Mouse (Mus musculus) liver, adult 2 months (tissue): ENCODE measurements around the gene Lrp5. TPM values are rescaled to one million over a fixed set of nuclear protein-coding genes. Genes with fewer than 3 reads are reported as not detected.
A peak's percentile ranks its signal among the peaks of the same experiment; 100 is the strongest.

Experiments
- DNase-seq: peaks from one replicate; pipeline ENCODE4 v3.0.0-alpha.2; 2011; ENCODE audit warnings: low read depth, low spot score; ENCODE audit errors: extremely low read depth
- H3K27ac ChIP-seq: fragments of 200-500 bp; replicated peaks from 2 replicates; pipeline ENCODE4 v1.5.1; 2012; ENCODE audit warnings: low read depth, mild to moderate bottlenecking, control low read depth, inconsistent platforms, low read length; ENCODE audit not compliant: insufficient read depth
- H3K27me3 ChIP-seq: fragments of 200-500 bp; 2 replicates; pipeline ENCODE4 v1.6.1; 2012; ENCODE audit warnings: mild to moderate bottlenecking, moderate library complexity, low read length, inconsistent platforms; ENCODE audit not compliant: control insufficient read depth, insufficient read depth
- H3K36me3 ChIP-seq: fragments of 200-500 bp; 2 replicates; pipeline ENCODE4 v1.6.1; 2012; ENCODE audit warnings: low read length, inconsistent platforms; ENCODE audit not compliant: control insufficient read depth, insufficient read depth
- H3K4me1 ChIP-seq: fragments of 200-500 bp; 2 replicates; pipeline ENCODE4 v1.6.1; 2011; ENCODE audit warnings: low read length; ENCODE audit not compliant: control insufficient read depth, insufficient read depth
- H3K4me3 ChIP-seq: fragments of 200-500 bp; 2 replicates; pipeline ENCODE4 v1.5.1; 2011; ENCODE audit warnings: low read depth, mild to moderate bottlenecking, control low read depth, low read length, moderate library complexity; ENCODE audit not compliant: insufficient read depth
- H3K79me2 ChIP-seq: fragments of 200-500 bp; 2 replicates; pipeline ENCODE4 v1.6.1; 2012; ENCODE audit warnings: inconsistent platforms, mild to moderate bottlenecking, low read length, moderate library complexity; ENCODE audit not compliant: control insufficient read depth, insufficient read depth
- H3K9ac ChIP-seq: fragments of 200-500 bp; 2 replicates; pipeline ENCODE4 v1.6.1; 2012; ENCODE audit warnings: low read depth, mild to moderate bottlenecking, control low read depth, inconsistent platforms, low read length
- CTCF ChIP-seq: fragments of 200-500 bp; IDR thresholded peaks from 2 replicates; pipeline ENCODE4 v1.5.1; 2011; ENCODE audit warnings: low read depth, low read length, control low read depth
- POLR2A ChIP-seq: fragments of 200-500 bp; IDR thresholded peaks from 2 replicates; pipeline ENCODE4 v1.6.1; 2011; ENCODE audit warnings: low read length, control low read depth; ENCODE audit not compliant: insufficient read depth; ENCODE audit errors: extremely low read depth
- WGBS: fragments of 180-500 bp; shearing (Covaris S2); methylation state at CpG from one replicate; pipeline ENCODE4 v1.1.7; 2018; 5-methylcytosine and 5-hydroxymethylcytosine counted together
- polyA plus RNA-seq: library from polyadenylated mRNA; depleted of rRNA; stranded (reverse); fragments of >200 nt; gene quantifications from 2 replicates; pipeline ENCODE4 v1.2.3, GENCODE M21; 2012
- total RNA-seq: library from RNA; depleted of rRNA; stranded (reverse); fragments of >200 nt; gene quantifications from 2 replicates; pipeline ENCODE4 v1.2.3, GENCODE M21; 2014

Gene Lrp5
- total and polyA plus RNA-seq, 2 experiments, result 14.1 to 32.6 TPM

DNA sequence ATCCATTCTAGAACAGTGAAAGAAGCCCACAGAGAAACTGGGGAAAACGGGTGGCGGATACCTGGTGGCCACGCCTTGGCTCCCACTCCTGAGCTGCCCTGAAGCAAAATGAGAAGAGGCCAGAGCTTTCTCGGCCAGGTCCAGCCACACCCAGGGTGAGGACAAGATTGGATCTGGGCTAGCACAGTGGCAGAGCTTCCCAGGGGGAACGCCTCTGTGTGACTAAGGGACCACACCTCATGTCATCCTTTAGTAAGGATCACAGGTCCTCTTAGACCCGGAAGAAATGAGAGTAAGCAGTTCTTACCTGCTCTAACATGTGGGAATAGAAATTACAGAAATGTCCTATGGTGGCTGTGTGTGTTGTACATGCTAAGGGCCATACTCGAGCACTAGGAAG, 61.3 kb downstream of the Lrp5 start:
- DNase-seq, result no peak
- no peaks in the 10 kb centered on the region for H3K27me3 ChIP-seq
- H3K27ac ChIP-seq, result no peak overlapping the region
- TF ChIP-seq CTCF, result no peak
- TF ChIP-seq POLR2A, result no peak
- no peak overlapping the region for H3K9ac ChIP-seq
- WGBS, result 90% methylated on average over 7 of the region's 7 CpGs
- no peaks in the 10 kb centered on the region for H3K4me1 ChIP-seq
- no peak overlapping the region for H3K4me3 ChIP-seq
- H3K36me3 ChIP-seq, result peaks cover 28% of the 10 kb centered on the region
- H3K79me2 ChIP-seq, result peaks cover 3% of the 10 kb centered on the region; the same call in 1 of the 2 replicates

DNA sequence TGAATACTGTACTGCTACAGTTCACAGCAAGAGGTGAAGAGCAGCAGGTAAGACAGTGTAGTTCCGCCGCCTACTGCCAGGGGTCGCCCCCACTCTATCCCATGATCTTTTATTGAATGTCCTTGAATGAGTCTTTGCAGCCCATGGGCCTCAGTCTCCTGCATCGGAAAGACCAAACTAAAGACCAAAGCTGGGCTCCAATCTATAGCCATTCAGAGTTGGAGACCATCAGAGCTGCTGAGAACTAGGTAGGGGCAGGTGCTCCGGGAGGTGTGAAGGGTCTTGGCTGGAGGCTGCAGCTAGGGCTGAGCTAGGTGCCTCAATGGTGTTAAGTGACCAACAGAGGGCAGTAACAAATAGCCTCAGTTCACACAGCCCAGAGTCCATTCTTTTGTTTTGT, 62.5 kb downstream of the Lrp5 start:
- Histone ChIP-seq H3K27me3 (no peaks in the 10 kb centered on the region), H3K36me3 (peaks cover 34% of the 10 kb centered on the region), H3K9ac (no peak overlapping the region), H3K79me2 (peaks cover 3% of the 10 kb centered on the region; the same call in 1 of the 2 replicates), H3K4me3 (no peak overlapping the region), H3K27ac (no peak overlapping the region), H3K4me1 (no peaks in the 10 kb centered on the region)
- peak; percentile 34 for DNase-seq
- TF ChIP-seq POLR2A (0 out of 2 replicates have a peak, but pooled peaks have one; percentile 8), CTCF (peak; percentile 86)
- WGBS, result 60% methylated on average over 5 of the region's 5 CpGs

DNA sequence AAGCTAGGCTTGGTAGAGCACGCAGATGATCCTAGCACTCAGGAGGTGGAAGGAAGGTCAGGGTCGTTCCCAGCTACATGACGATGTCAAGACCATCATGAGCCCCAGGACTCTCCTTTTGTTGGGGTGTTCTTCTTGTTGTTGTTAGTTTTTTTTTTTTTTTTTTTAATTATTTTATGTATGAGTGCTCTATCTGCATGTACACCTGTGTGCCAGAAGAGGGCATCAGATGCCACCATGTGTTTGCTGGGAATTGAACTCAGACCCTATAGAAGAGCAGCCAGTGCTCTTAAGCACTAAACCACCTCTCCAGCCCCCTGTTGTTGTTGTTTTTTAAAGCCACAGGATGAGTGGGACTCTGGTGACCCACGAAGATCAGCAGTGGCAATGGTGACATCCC, 63.1 kb downstream of the Lrp5 start:
- WGBS, result 85% methylated on average over 4 of the region's 4 CpGs
- no peak overlapping the region for H3K4me3 ChIP-seq

DNA sequence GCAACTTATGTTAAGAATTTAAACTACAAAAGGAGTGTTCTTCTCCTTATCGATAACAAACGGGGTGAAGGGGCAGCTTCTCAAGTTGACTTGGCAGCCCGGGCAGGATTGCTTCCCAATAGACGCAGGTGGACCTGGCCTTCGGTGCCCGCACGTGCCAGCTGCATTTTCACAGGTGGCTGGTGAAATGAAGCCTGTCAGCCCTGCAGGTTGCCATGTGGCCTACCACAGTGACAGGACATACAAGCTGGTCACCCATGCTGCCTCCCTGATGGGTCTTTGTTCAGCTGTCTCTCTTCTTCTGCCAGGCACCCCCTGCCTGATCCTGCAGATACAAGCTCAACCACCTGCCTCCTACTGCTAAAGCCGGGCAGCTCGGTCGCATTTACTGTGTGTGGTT, 65.5 kb downstream of the Lrp5 start:
- 96% methylated on average over 10 of the region's 10 CpGs for WGBS
- Histone ChIP-seq H3K79me2 (peaks cover 3% of the 10 kb centered on the region; the same call in 1 of the 2 replicates), H3K36me3 (peaks cover 36% of the 10 kb centered on the region)

More for the DNA sequence above, 63.1 kb downstream of the Lrp5 start:
- Histone ChIP-seq H3K4me1 (no peaks in the 10 kb centered on the region), H3K36me3 (peaks cover 37% of the 10 kb centered on the region), H3K27ac (no peak overlapping the region), H3K9ac (no peak overlapping the region), H3K79me2 (peaks cover 3% of the 10 kb centered on the region; the same call in 1 of the 2 replicates), H3K27me3 (no peaks in the 10 kb centered on the region)
- TF ChIP-seq CTCF, result peak; percentile 23
- no peak for TF ChIP-seq POLR2A
- no peak for DNase-seq

DNA sequence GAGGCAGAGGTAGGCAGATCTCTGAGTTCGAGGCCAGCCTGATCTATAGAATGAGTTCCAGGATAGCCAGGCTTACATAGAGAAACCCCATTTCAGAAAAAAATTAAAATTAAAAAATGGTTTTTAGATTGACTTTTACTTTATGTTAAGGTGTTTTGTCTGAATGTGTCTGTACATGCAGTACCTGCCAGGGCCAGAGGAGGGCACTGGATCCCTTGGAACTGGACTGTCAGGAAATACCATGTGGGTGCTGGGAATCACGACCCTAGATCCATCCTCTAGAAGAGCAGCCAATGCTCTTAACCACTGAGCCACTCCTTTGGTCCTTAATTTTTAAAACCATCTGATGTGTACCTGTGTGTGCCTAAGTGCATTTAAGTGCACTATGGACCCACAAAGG, 67.0 kb downstream of the Lrp5 start:
- 93% methylated on average over 2 of the region's 2 CpGs for WGBS
- Histone ChIP-seq H3K27ac (no peak overlapping the region), H3K4me3 (no peak overlapping the region), H3K27me3 (no peaks in the 10 kb centered on the region), H3K4me1 (no peaks in the 10 kb centered on the region), H3K36me3 (peaks cover 40% of the 10 kb centered on the region), H3K79me2 (peaks cover 3% of the 10 kb centered on the region; the same call in 1 of the 2 replicates), H3K9ac (no peak overlapping the region)
- TF ChIP-seq POLR2A (no peak), CTCF (peak; percentile 64; the same call in 1 of the 2 replicates)
- DNase-seq, result no peak

More for the DNA sequence above, 65.5 kb downstream of the Lrp5 start:
- Histone ChIP-seq H3K27ac (no peak overlapping the region), H3K4me1 (no peaks in the 10 kb centered on the region), H3K27me3 (no peaks in the 10 kb centered on the region), H3K9ac (no peak overlapping the region), H3K4me3 (no peak overlapping the region)
- no peak for TF ChIP-seq POLR2A
- no peak for TF ChIP-seq CTCF
- DNase-seq, result no peak

DNA sequence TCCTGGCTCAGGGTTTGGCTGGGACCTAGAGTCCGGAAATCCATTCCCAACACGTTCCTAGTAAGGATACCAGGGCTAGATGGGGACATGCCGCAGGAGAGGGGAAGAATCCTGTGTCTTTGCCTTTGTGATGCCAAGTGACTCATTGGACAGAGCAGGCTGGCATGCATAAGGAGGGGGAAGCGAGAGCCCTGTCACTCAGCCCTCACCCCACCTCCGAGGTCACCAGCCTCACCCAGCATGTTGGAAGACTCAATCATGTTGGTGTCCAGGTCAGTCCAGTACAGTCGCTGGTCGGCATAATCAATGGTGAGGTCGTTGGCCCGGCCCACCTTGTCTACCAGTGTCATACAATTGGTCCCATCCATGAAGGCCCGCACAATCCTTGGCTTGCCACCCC, 72.4 kb downstream of the Lrp5 start:
- 0 out of 2 replicates have a peak, but pooled peaks cover 3% of the 10 kb centered on the region for H3K4me1 ChIP-seq
- H3K27ac ChIP-seq, result no peak overlapping the region
- no peaks in the 10 kb centered on the region for H3K79me2 ChIP-seq

More for the DNA sequence above, 72.4 kb downstream of the Lrp5 start:
- TF ChIP-seq POLR2A (no peak), CTCF (no peak)
- H3K27me3 ChIP-seq, result no peaks in the 10 kb centered on the region
- H3K9ac ChIP-seq, result no peak overlapping the region
- peaks cover 28% of the 10 kb centered on the region for H3K36me3 ChIP-seq
- no peak overlapping the region for H3K4me3 ChIP-seq
- DNase-seq, result peak; percentile 21
- 49% methylated on average over 10 of the region's 10 CpGs for WGBS
